Mouse (Mus musculus): ENCODE measurements around the gene Alk. TPM values are rescaled to one million over a fixed set of nuclear protein-coding genes. Genes with fewer than 3 reads are reported as not detected.

Gene Alk
- total RNA-seq, 2 experiments from 2014 or later = 7.1 to 7.2 TPM

DNA sequence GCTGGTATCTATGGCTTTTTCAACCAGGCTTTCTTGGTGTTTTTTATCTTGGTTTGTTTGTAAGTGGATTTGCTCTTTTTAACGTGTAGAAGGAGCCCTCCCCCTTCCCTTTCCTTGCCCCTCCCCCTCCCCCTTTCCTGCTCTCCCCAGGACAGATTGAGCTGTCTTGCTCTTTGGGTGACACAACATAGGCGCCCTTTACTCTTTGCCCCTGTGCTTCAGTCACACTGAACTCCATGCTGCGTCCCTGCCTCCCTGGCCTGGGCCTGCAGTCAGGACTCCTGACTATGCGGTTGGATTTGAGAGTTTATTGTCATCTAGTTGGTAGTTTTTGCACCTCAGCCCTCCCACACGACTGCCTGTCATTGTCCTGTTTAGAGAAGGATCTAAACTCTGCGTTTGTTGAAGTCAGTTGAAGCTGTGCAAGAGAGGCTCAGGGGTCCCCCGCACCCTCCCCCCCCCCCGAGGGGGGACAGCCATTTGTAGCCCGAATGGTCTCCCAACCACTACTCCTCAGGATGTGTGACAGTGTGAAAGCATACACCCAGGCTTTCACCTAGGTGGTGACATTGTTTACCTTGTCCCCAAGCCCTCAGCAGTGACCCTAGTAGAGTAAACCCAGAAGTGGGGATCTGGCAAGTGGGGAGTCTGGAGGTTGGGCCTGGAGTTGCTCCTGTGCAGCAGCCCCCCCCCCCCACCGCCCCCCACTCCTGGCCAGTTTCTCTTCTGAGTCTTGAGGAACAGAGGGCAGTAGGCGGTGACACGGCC lies 775.6 kb downstream of the Alk start:
- no peak for DNase-seq (ENCODE audit: low spot score in 2 of 2)

DNA sequence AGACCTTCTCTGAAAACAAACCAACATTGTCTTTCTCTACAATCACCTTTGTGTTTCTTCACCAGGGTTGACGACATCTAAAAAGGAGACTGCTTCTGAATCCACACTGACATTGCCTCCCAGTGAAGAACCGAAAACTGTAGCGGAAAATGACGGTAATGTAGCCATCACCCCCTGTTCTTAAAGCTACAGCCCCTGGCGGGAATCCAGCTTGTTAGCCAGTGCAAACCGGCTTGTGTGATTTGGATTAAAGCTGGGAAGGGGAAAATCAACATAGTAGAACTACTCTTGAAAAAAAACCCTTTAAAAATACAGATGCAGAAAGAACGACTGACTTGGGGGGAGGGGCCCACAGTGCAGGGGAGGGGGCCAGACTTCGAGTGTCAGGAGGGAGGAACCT lies 776.8 kb downstream of the Alk start:
- DNase-seq (ENCODE audit: low spot score in 2 of 2) = no peak

GRCm38 (mm10) chr17:71826603-71827002 lies 777.8 kb downstream of the Alk start:
- no peak for DNase-seq (ENCODE audit: low spot score in 2 of 2)

DNA sequence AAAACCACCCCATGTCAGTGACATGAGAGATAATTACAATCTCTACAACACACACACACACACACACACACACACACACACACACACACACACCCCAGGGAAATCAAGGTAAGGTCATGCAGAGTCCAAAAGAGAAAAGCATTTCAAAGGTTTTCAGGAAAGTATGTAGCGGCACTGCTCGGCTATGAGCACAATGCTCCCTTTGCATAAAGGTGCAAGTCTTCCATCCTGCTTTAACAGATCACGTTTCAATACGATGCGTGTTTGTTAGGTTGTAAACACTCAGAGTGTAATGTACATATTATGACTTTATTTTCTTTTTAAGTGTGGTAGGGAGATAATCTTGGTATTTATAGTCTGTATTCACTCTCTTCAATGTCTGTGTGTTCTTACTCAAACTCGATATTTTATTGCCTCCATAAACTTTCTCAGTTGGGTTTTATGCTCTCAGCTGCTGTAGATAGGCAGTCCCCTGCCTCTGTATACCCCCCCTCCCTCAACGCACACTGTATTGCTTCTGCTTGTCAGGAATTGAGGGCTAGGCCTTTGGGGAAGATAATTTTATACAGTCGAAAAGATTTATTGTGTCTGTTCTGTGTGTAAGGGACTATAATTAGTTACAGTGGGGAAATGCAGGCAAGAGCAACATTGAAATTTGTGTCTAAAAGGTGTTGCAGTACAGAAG lies 780.7 kb downstream of the Alk start:
- no peak for DNase-seq (ENCODE audit: low spot score in 2 of 2)

Other genes with a start within 250 kb of the Alk start
- 10 to 100 TPM; 95.8 TPM for gene Ypel5, start 231.8 kb upstream of the Alk start, total RNA-seq (2021)